Mouse (Mus musculus): ENCODE results near the gene Copg2.

DNA sequence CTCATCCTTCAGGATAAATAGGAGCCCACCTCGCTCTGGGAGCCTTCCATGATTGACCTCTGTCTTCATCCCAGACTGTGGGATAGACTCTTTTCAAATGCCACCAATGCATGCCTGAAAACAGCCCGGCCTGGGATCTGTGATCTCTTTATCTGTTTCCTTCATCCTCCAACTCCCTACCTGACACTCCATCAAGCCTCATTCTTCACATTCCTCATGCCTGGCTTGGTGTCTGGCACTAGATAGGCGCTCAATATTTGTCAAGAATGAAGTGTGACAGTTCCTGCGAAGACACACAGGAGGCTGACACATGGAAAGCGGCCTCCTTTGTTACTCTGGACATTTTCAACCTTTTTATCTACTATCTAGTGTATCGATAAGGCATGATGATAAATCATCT lies 193.1 kb downstream of the Copg2 start:
- TF ChIP-seq CTCF (IDR thresholded peaks at IDR 0.05) = no peak
- no peak for TF ChIP-seq EP300 (IDR thresholded peaks at IDR 0.05)

All from lung, postnatal 0 days (tissue).